In the genomic region with DNA sequence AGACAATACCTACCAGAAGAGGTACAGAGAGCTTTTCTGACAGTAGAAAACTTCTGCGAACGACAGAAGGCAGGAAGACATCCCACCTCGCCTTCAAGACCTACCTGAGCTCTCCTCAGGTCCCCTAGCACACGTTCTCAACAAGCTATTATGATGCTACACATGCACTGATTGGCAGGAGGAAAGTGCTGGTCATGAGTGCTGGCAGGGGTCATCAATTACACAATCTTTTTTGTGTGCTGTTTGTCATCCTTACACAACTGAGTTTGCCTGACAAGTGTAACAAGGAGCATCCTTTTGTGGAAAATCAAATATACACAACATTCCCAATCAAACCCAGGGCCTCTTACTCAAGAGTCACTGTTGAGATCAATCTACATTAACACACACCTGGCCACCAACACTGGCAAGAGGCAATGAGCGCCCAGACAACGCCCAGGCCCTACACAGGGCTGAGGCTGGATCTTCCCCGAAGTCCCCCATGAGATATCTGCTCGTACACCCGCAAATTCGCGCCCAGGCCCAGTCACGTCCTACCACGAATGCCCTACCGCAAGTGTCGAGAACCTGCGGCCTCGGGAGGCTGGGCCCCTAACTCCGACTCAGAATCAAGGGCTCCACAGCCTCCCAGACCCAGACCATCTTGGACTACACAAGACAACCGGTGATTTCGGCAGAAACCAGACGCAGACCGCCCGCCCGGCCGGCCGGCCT, we compare ENCODE assay signal across 8 mouse cellular contexts. TPM values are rescaled to one million over a fixed set of nuclear protein-coding genes. Genes with fewer than 3 reads are reported as not detected.
DNase-seq lines count a peak whose midpoint lies in the region; ATAC-seq lines count a peak whose summit lies in the region.

No protein-coding gene starts in this region.

- H3K4me1 ChIP-seq in embryonic facial prominence, embryonic 15.5 days, result peaks cover 42% of the 10 kb centered on the region
- H3K4me1 ChIP-seq in intestine, embryonic 16.5 days (ENCODE audit: control insufficient read depth, insufficient read depth, low read length), result peaks cover 48% of the 10 kb centered on the region
- peaks cover 24% of the 10 kb centered on the region for H3K4me1 ChIP-seq in midbrain, embryonic 16.5 days (ENCODE audit: control insufficient read depth, insufficient read depth, low read length)

- peak overlapping the region; percentile 95 for H3K27ac ChIP-seq in embryonic facial prominence, embryonic 15.5 days (replicated peaks)
- peak overlapping the region; percentile 96 for H3K27ac ChIP-seq in intestine, embryonic 16.5 days (ENCODE audit: low read length)
- H3K27ac ChIP-seq in midbrain, embryonic 16.5 days (ENCODE audit: low read length), result peak overlapping the region; percentile 94

- no peak; the same call in 1 of the 2 replicates for ATAC-seq in embryonic facial prominence, embryonic 15.5 days (ENCODE audit: insufficient number of reproducible peaks, low FRiP score, low TSS enrichment, low read depth)
- peak; percentile 29 for ATAC-seq in intestine, embryonic 16.5 days
- peak; percentile 33; the same call in 1 of the 2 replicates for ATAC-seq in midbrain, embryonic 16.5 days

- WGBS in embryonic facial prominence, embryonic 15.5 days, result 4% methylated on average over 26 of the region's 26 CpGs
- 5% methylated on average over 26 of the region's 26 CpGs for WGBS in intestine, embryonic 16.5 days
- WGBS in midbrain, embryonic 16.5 days, result 5% methylated on average over 26 of the region's 26 CpGs

- H3K4me3 ChIP-seq in embryonic facial prominence, embryonic 15.5 days (replicated peaks), result peak overlapping the region; percentile 62
- peak overlapping the region; percentile 69 for H3K4me3 ChIP-seq in intestine, embryonic 16.5 days (ENCODE audit: low read length)
- peak overlapping the region; percentile 80 for H3K4me3 ChIP-seq in midbrain, embryonic 16.5 days (ENCODE audit: low read depth, low read length)

- H3K9ac ChIP-seq in embryonic facial prominence, embryonic 15.5 days, result peak overlapping the region; percentile 81
- peak overlapping the region; percentile 81 for H3K9ac ChIP-seq in intestine, embryonic 16.5 days (ENCODE audit: low read depth, low read length)
- H3K9ac ChIP-seq in midbrain, embryonic 16.5 days (ENCODE audit: low read depth, low read length), result peak overlapping the region; percentile 93

- peak; percentile 31 for DNase-seq in adrenal gland, adult 8-10 months
- DNase-seq in adrenal gland, postnatal 25 days, result no peak
- peak; percentile 67 for DNase-seq in 3T3-L1 (ENCODE audit: low read depth, low spot score)
- DNase-seq in urinary bladder, adult 18-20 months (ENCODE audit: low spot score in 2 of 2), result no peak
- DNase-seq in urinary bladder, adult 2 months (ENCODE audit: low spot score), result no peak

- H3K27me3 ChIP-seq in embryonic facial prominence, embryonic 15.5 days, result no peaks in the 10 kb centered on the region
- H3K27me3 ChIP-seq in intestine, embryonic 16.5 days (replicated peaks; ENCODE audit: control insufficient read depth, insufficient read depth, low read length), result no peaks in the 10 kb centered on the region
- H3K27me3 ChIP-seq in midbrain, embryonic 16.5 days (ENCODE audit: control insufficient read depth, insufficient read depth, low read depth, low read length), result no peaks in the 10 kb centered on the region

- H3K9me3 ChIP-seq in embryonic facial prominence, embryonic 15.5 days (replicated peaks), result no peaks in the 10 kb centered on the region
- no peaks in the 10 kb centered on the region for H3K9me3 ChIP-seq in intestine, embryonic 16.5 days (ENCODE audit: control insufficient read depth, low read length)
- H3K9me3 ChIP-seq in midbrain, embryonic 16.5 days (replicated peaks; ENCODE audit: control insufficient read depth, low read length, poor library complexity, severe bottlenecking), result no peaks in the 10 kb centered on the region

- no peaks in the 10 kb centered on the region for H3K36me3 ChIP-seq in embryonic facial prominence, embryonic 15.5 days
- H3K36me3 ChIP-seq in intestine, embryonic 16.5 days (ENCODE audit: control insufficient read depth, insufficient read depth, low read length), result no peaks in the 10 kb centered on the region
- H3K36me3 ChIP-seq in midbrain, embryonic 16.5 days (ENCODE audit: control insufficient read depth, insufficient read depth, low read length), result no peaks in the 10 kb centered on the region

- H3K4me2 ChIP-seq in embryonic facial prominence, embryonic 15.5 days (replicated peaks), result peak overlapping the region; percentile 87
- peak overlapping the region; percentile 87 for H3K4me2 ChIP-seq in intestine, embryonic 16.5 days (ENCODE audit: low read depth, low read length)
- H3K4me2 ChIP-seq in midbrain, embryonic 16.5 days (ENCODE audit: low read length), result peak overlapping the region; percentile 93

RNA-seq across cellular contexts. Expression of a gene that starts 8.6 kb away (rescaled TPM):
- 10 to 100 TPM; 41.3 to 60.8 (median 49.4) TPM for total RNA-seq in adrenal gland, adult 8-10 months (2022)
- 49.8 and 53.0 TPM in 2 replicates for total RNA-seq in adrenal gland, postnatal 25 days (2021)
- polyA plus RNA-seq in embryonic facial prominence, embryonic 15.5 days (2015; fragmentation: Nextera tagmentation; extraction: Ambion mirVana), result 28.1 and 28.6 TPM in 2 replicates
- 16.6 and 17.0 TPM in 2 replicates for polyA plus RNA-seq in intestine, embryonic 16.5 days (2015; fragmentation: Nextera tagmentation; extraction: Ambion mirVana)
- polyA plus RNA-seq in midbrain, embryonic 16.5 days (2015; fragmentation: Nextera tagmentation; extraction: Ambion mirVana), result 23.9 and 26.8 TPM in 2 replicates
- polyA plus RNA-seq in urinary bladder, adult 2 months (2012; rRNA removed), result 24.7 and 25.8 TPM in 2 replicates

RNA-seq across cellular contexts. Expression of a gene that starts 8.7 kb away (rescaled TPM):
- total RNA-seq in adrenal gland, adult 8-10 months (2022), result 10 to 100 TPM; 58.4 to 65.5 (median 64.0) TPM
- total RNA-seq in adrenal gland, postnatal 25 days (2021), result 63.0 and 72.3 TPM in 2 replicates
- 69.1 and 70.4 TPM in 2 replicates for polyA plus RNA-seq in embryonic facial prominence, embryonic 15.5 days (2015; fragmentation: Nextera tagmentation; extraction: Ambion mirVana)
- polyA plus RNA-seq in intestine, embryonic 16.5 days (2015; fragmentation: Nextera tagmentation; extraction: Ambion mirVana), result 51.1 and 54.4 TPM in 2 replicates
- 55.1 and 57.1 TPM in 2 replicates for polyA plus RNA-seq in midbrain, embryonic 16.5 days (2015; fragmentation: Nextera tagmentation; extraction: Ambion mirVana)
- 59.7 and 64.6 TPM in 2 replicates for polyA plus RNA-seq in urinary bladder, adult 2 months (2012; rRNA removed)

RNA-seq across cellular contexts. Expression of a gene that starts 23.9 kb away (rescaled TPM):
- total RNA-seq in adrenal gland, adult 8-10 months (2022), result 1 to 10 TPM in 2 of 4 experiments, under 1 TPM in 2; 0.81 to 2.3 (median 1.1) TPM
- total RNA-seq in adrenal gland, postnatal 25 days (2021), result 1.1 and 2.2 TPM in 2 replicates
- polyA plus RNA-seq in embryonic facial prominence, embryonic 15.5 days (2015; fragmentation: Nextera tagmentation; extraction: Ambion mirVana), result 3.3 and 3.7 TPM in 2 replicates
- 5.4 and 6.3 TPM in 2 replicates for polyA plus RNA-seq in intestine, embryonic 16.5 days (2015; fragmentation: Nextera tagmentation; extraction: Ambion mirVana)
- 0.11 and 0.24 TPM in 2 replicates for polyA plus RNA-seq in midbrain, embryonic 16.5 days (2015; fragmentation: Nextera tagmentation; extraction: Ambion mirVana)
- polyA plus RNA-seq in urinary bladder, adult 2 months (2012; rRNA removed), result 4.6 and 5.3 TPM in 2 replicates

RNA-seq across cellular contexts. Expression of a gene that starts 58.7 kb away (rescaled TPM):
- total RNA-seq in adrenal gland, adult 8-10 months (2022), result not detected
- total RNA-seq in adrenal gland, postnatal 25 days (2021), result not detected in 2 replicates
- 0.24 and 0.42 TPM in 2 replicates for polyA plus RNA-seq in embryonic facial prominence, embryonic 15.5 days (2015; fragmentation: Nextera tagmentation; extraction: Ambion mirVana)
- polyA plus RNA-seq in intestine, embryonic 16.5 days (2015; fragmentation: Nextera tagmentation; extraction: Ambion mirVana), result 0.10 and 0.12 TPM in 2 replicates
- polyA plus RNA-seq in midbrain, embryonic 16.5 days (2015; fragmentation: Nextera tagmentation; extraction: Ambion mirVana), result 0.42 and 0.55 TPM in 2 replicates
- 0.37 and 0.62 TPM in 2 replicates for polyA plus RNA-seq in urinary bladder, adult 2 months (2012; rRNA removed)

Comparison
In these comparisons a context has a peak if more than half of its experiments do, and no peak if none do; other contexts are left out.
1. DNase-seq: peak in adrenal gland, adult 8-10 months (single experiment) and 3T3-L1 (single experiment); none in adrenal gland, postnatal 25 days (single experiment), urinary bladder, adult 18-20 months (0 of 2) and urinary bladder, adult 2 months (single experiment).
2. Peak in every context shown above with its lines, with median percentiles within 50 percentile points of each other: H3K27ac ChIP-seq, H3K4me2 ChIP-seq, H3K4me3 ChIP-seq and H3K9ac ChIP-seq.